Mouse (Mus musculus): ENCODE measurements around the gene Ces2h. TPM values are rescaled to one million over a fixed set of nuclear protein-coding genes. Genes with fewer than 3 reads are reported as not detected.
"Not testable (repeated sequence)": the region's sequence is repeated elsewhere in the genome, so short reads cannot be mapped to it uniquely, and the experiment has no call there.

The Ces2h gene
- polyA plus RNA-seq, 1 experiment from 2014 or later: not detected

- no peaks in the 10 kb centered on the region for H3K9me3 ChIP-seq (ENCODE audit: control insufficient read depth, low read length)
- no peak overlapping the region for H3K9ac ChIP-seq (replicated peaks; ENCODE audit: low read length)
- ATAC-seq (ENCODE audit: low FRiP score, low TSS enrichment): no peak
- H3K4me3 ChIP-seq (replicated peaks; ENCODE audit: low read depth, low read length): no peak overlapping the region
- H3K4me2 ChIP-seq (ENCODE audit: low read length): no peak overlapping the region
- no peaks in the 10 kb centered on the region for H3K4me1 ChIP-seq (ENCODE audit: control insufficient read depth, insufficient read depth, low read length)
- no peak overlapping the region for H3K27ac ChIP-seq (replicated peaks; ENCODE audit: low read depth, low read length)
- no peaks in the 10 kb centered on the region for H3K36me3 ChIP-seq (ENCODE audit: control insufficient read depth, insufficient read depth, low read length)
- no peak for DNase-seq
- no peaks in the 10 kb centered on the region for H3K27me3 ChIP-seq (ENCODE audit: control insufficient read depth, insufficient read depth, low read length)
Observed at GRCm38 (mm10) chr8:105060056-105060455, 59.4 kb downstream of the Ces2h start.

DNA sequence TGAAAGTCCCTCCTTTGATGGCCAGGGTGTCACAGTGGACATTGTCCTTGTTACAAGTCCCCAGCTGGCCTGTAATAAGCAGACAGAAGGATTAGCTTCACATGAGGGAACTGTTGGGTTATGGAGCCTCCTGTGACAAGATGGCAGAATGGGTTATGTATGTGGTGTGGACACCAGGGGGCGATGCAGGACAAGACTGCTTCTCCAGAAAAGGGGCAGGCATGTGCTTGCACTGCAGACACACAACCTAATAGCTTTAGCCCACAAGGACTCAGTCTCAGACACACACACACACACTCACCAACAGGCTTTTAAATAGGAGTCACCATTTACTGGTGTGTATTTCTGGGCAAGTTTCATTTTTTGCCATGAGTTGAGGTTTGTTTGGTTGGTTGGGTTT lies 66.1 kb downstream of the Ces2h start:
- ATAC-seq (ENCODE audit: low FRiP score, low TSS enrichment): no peak
- H3K27me3 ChIP-seq (ENCODE audit: control insufficient read depth, insufficient read depth, low read length): no peaks in the 10 kb centered on the region
- H3K9ac ChIP-seq (replicated peaks; ENCODE audit: low read length): no peak overlapping the region
- no peak overlapping the region for H3K4me2 ChIP-seq (ENCODE audit: low read length)
- WGBS: 12% methylated on average over 1 of the region's 1 CpGs
- H3K27ac ChIP-seq (replicated peaks; ENCODE audit: low read depth, low read length): no peak overlapping the region
- no peaks in the 10 kb centered on the region for H3K4me1 ChIP-seq (ENCODE audit: control insufficient read depth, insufficient read depth, low read length)
- H3K4me3 ChIP-seq (replicated peaks; ENCODE audit: low read depth, low read length): no peak overlapping the region
- H3K9me3 ChIP-seq (ENCODE audit: control insufficient read depth, low read length): no peaks in the 10 kb centered on the region
- no peaks in the 10 kb centered on the region for H3K36me3 ChIP-seq (ENCODE audit: control insufficient read depth, insufficient read depth, low read length)
- DNase-seq: peak; percentile 76

GRCm38 (mm10) chr8:105067905-105068304 lies 67.3 kb downstream of the Ces2h start:
- H3K4me1 ChIP-seq (ENCODE audit: control insufficient read depth, insufficient read depth, low read length); H3K4me3 ChIP-seq (replicated peaks; ENCODE audit: low read depth, low read length); H3K36me3 ChIP-seq (ENCODE audit: control insufficient read depth, insufficient read depth, low read length); H3K9me3 ChIP-seq (ENCODE audit: control insufficient read depth, low read length); H3K9ac ChIP-seq (replicated peaks; ENCODE audit: low read length); ATAC-seq (ENCODE audit: low FRiP score, low TSS enrichment); H3K27me3 ChIP-seq (ENCODE audit: control insufficient read depth, insufficient read depth, low read length); DNase-seq; H3K4me2 ChIP-seq (ENCODE audit: low read length); H3K27ac ChIP-seq (replicated peaks; ENCODE audit: low read depth, low read length): not testable (repeated sequence)
- WGBS: 80% methylated on average over 7 of the region's 7 CpGs

DNA sequence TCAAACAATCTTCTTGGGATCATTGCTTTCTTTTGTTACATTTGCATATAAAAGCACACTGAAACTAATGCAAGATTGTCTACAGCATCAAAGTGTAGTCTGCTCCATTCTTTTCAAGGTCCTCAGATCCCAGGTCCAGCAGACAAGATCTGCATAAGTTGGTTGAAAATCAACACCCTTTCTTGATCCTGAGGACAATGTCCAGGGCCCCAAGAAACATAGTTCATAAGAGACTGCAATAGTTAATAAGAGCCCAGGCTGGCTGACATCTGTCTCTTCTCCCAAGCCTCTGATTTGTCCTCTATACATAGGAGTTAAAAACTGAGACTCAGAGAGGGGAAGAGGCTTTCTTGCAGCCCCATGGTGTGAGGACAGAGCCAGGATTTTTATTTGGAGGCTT lies 68.3 kb downstream of the Ces2h start:
- Histone ChIP-seq H3K27ac (replicated peaks; ENCODE audit: low read depth, low read length) (no peak overlapping the region), H3K27me3 (ENCODE audit: control insufficient read depth, insufficient read depth, low read length) (no peaks in the 10 kb centered on the region), H3K4me2 (ENCODE audit: low read length) (no peak overlapping the region), H3K4me3 (replicated peaks; ENCODE audit: low read depth, low read length) (no peak overlapping the region), H3K9me3 (ENCODE audit: control insufficient read depth, low read length) (no peaks in the 10 kb centered on the region; the same call in 1 of the 2 replicates), H3K36me3 (ENCODE audit: control insufficient read depth, insufficient read depth, low read length) (no peaks in the 10 kb centered on the region), H3K4me1 (ENCODE audit: control insufficient read depth, insufficient read depth, low read length) (no peaks in the 10 kb centered on the region), H3K9ac (replicated peaks; ENCODE audit: low read length) (no peak overlapping the region)
- ATAC-seq (ENCODE audit: low FRiP score, low TSS enrichment): no peak
- DNase-seq: no peak

Other genes with a start within 250 kb of the Ces2h start
- 0.38 TPM in 1 of 2 replicates, not detected in the other for gene Ces2b, start 169.3 kb upstream of the Ces2h start, polyA plus RNA-seq (2014; fragmentation: Nextera tagmentation; extraction: Ambion mirVana)
- not detected in 2 replicates for gene Ces2c, start 153.8 kb upstream of the Ces2h start, polyA plus RNA-seq (2014; fragmentation: Nextera tagmentation; extraction: Ambion mirVana)
- gene Ces2e, start 74.6 kb upstream of the Ces2h start, polyA plus RNA-seq (2014; fragmentation: Nextera tagmentation; extraction: Ambion mirVana): not detected in 2 replicates
- gene Ces2f, start 53.5 kb upstream of the Ces2h start, polyA plus RNA-seq (2014; fragmentation: Nextera tagmentation; extraction: Ambion mirVana): not detected in 2 replicates
- gene Ces2g, start 39.1 kb upstream of the Ces2h start, polyA plus RNA-seq (2014; fragmentation: Nextera tagmentation; extraction: Ambion mirVana): not detected in 2 replicates
- gene Ces3a, start 47.7 kb downstream of the Ces2h start, polyA plus RNA-seq (2014; fragmentation: Nextera tagmentation; extraction: Ambion mirVana): not detected in 2 replicates
- gene Ces3b, start 82.9 kb downstream of the Ces2h start, polyA plus RNA-seq (2014; fragmentation: Nextera tagmentation; extraction: Ambion mirVana): not detected in 2 replicates
- gene Ces4a, start 130.9 kb downstream of the Ces2h start, polyA plus RNA-seq (2014; fragmentation: Nextera tagmentation; extraction: Ambion mirVana): not detected in 2 replicates
- gene Cbfb, start 169.8 kb downstream of the Ces2h start, polyA plus RNA-seq (2014; fragmentation: Nextera tagmentation; extraction: Ambion mirVana): 25.7 and 34.7 TPM in 2 replicates
- gene D230025D16Rik, start 224.3 kb downstream of the Ces2h start, polyA plus RNA-seq (2014; fragmentation: Nextera tagmentation; extraction: Ambion mirVana): 38.7 and 39.9 TPM in 2 replicates

Data from midbrain, embryonic 14.5 days (tissue).